Mouse (Mus musculus) v-Abl transformed pro-B cells (cell line): ENCODE results near the gene Taf8.

ENCODE experiments used
- in situ Hi-C, 2 experiments: fragments of 400-800 bp; cut with MboI; formaldehyde crosslinking; loops; one replicate each; pipeline ENCODE4 v1.15.1; 2025; ENCODE audit not compliant: unreplicated experiment in 2 of 2

The Taf8 gene

DNA sequence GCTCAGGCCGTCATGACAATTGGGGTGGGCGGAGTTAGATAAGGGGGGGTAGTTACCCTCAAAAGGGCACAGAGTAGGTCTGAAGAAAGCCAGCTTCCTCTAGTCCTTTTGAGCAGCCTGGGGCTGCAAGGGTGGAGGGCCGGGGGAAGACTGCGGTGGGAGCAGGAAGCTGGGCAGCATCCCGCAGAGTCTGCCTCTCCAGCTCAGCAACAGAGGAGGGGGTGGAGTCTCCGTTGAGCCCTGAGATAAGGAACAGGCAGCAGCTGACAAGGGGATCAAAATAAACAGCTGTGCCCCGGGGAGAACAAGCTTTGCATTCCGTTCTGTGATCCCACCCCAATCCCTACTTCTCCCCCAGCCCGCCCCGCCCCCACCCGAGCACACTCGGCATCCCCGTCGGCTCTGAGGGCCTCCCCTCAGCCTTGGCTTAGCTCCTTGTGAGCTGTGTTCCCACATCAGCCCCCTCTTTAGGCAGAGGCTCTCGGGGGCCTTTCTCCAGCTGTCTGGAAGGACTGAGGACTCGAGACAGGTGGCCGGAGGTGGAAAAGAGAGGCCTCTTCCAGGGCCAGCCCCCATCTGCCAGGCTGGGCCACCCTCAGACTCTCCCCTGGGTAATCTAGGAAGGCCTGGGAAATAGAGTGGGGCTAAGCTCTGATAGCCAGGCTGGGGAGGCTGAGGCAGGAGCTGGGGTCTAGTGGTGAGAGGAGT is 19.6 kb upstream of the Taf8 start:
- in situ Hi-C loops: loop anchor here in 1 of 2 experiments (25.0 kb wide), 1 partner anchor 416 kb away; no protein-coding TSS in a partner anchor

GRCm38 (mm10) chr17:47518205-47518604 is 16.1 kb upstream of the Taf8 start:
- in situ Hi-C loops: loop anchor here in 1 of 2 experiments (25.0 kb wide), 1 partner anchor 419 kb away; no protein-coding TSS in a partner anchor

GRCm38 (mm10) chr17:47516232-47516631 is 14.1 kb upstream of the Taf8 start:
- in situ Hi-C loops: loop anchor here in 1 of 2 experiments (25.0 kb wide), 1 partner anchor 421 kb away; no protein-coding TSS in a partner anchor

DNA sequence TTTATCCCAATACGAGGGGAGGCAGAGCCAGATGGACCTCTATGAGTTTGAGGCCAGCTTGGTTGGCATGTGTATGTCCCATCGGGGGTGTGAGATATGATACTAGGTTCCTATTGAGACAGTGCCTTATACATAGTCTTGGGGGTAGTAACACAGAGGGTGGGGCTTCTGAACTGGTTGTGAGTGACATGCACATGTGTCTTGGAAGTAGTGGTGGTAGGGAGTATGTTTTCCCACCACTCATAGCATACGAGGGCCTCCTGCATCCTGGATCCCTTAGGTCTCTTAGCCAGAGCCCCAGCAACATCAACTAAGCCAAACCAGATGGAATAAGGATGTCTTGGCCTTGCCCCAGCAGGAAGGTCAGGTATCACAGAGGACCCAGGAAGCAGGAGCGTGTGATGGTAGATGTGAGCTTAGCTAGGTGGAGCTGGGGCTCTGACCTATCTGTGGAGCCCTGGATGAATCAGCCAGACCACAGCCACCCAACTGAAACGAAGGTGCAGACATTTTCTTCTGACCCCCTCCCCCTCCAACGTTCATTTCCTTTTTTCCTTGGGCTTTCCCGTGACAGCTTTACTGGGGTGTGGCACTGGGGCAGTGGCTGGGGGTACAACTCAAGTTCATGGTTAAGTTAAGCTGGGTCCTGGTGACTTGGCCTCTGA is 13.2 kb upstream of the Taf8 start:
- in situ Hi-C loops: loop anchor here in 1 of 2 experiments (25.0 kb wide), 1 partner anchor 422 kb away; no protein-coding TSS in a partner anchor

DNA sequence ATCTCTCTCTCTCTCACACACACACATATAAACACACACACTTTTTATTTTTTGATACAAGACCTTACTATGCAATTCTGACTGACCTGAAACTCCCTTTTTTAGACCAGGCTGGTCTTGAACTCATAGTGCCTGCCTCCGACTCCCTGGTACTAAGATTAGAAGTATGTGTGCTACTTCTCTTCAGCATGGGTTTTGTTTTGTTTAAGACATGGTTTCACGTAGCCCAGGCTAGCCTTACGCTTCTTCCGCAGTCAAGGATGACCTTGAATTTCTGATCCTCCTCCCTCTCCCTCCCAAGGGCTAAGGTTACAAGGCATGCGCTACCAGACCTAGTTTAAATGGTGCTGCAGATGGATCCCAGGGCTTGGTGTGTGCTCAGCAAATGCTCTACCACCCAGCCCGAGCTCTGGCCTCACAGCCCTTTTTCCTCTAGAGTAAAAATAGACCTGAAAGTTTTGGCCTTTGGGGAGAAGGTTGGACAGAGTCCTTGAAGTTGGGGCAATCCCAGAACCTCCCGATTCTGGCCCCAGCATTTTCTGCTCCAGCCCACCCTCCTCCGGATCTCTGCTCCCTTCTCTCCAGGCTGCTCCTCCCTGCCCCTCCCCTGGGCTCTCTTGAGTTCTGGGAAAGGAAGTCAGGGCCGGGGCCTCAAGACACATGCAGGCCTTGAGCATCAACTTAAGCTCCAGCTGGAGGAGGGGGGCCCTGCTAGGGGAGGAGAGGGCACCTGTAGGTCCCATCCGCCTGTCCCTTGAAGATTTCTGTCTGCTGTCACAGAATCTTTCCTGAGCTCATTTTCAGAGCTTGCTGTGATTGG is 11.1 kb upstream of the Taf8 start:
- in situ Hi-C loops: loop anchor here (5.0 to 25.0 kb wide), 3 partner anchors 44 to 424 kb away; no protein-coding TSS in a partner anchor

- in situ Hi-C loops: loop anchor here (5.0 to 25.0 kb wide), 3 partner anchors 46 to 426 kb away; no protein-coding TSS in a partner anchor
Observed at GRCm38 (mm10) chr17:47511111-47512020, 9.3 kb upstream of the Taf8 start.

GRCm38 (mm10) chr17:47509031-47509705 is 7.1 kb upstream of the Taf8 start:
- in situ Hi-C loops: loop anchor here (5.0 to 25.0 kb wide), 4 partner anchors 98 to 428 kb away; partner anchors contain the start of genes Frs3 (in 1 of the 2), Gm21981 (in 1 of the 2), Prickle4 (in 1 of the 2) and Tomm6 (in 1 of the 2)

- in situ Hi-C loops: loop anchor here (5.0 to 25.0 kb wide), 4 partner anchors 99 to 429 kb away; partner anchors contain the start of genes Frs3 (in 1 of the 2), Gm21981 (in 1 of the 2), Prickle4 (in 1 of the 2) and Tomm6 (in 1 of the 2)
Observed at GRCm38 (mm10) chr17:47508012-47508608, 6.0 kb upstream of the Taf8 start.

DNA sequence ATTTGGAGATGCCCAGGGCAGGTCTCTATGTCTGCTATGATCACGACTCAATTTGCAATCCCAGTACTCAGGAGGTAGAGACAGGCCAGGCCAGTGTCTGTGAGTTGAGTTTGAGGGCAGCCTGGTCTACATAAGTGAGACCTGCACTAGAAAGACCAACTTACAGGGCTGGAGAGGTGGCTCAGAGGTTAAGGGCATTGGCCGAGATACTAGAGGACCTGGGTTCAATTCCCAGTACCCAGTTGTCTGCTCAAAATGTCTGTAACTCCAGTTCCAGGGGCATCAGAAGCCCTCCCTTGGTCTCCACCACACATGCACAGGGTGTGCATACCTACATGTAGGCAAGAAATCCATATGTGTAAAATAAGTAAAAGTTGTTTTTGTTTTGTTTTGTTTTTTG is 5.4 kb upstream of the Taf8 start:
- in situ Hi-C loops: loop anchor here (5.0 to 25.0 kb wide), 4 partner anchors 100 to 430 kb away; partner anchors contain the start of genes Frs3 (in 1 of the 2), Gm21981 (in 1 of the 2), Prickle4 (in 1 of the 2) and Tomm6 (in 1 of the 2)

GRCm38 (mm10) chr17:47506697-47507096 is 4.6 kb upstream of the Taf8 start:
- in situ Hi-C loops: loop anchor here (5.0 to 25.0 kb wide), 4 partner anchors 101 to 431 kb away; partner anchors contain the start of genes Frs3 (in 1 of the 2), Gm21981 (in 1 of the 2), Prickle4 (in 1 of the 2) and Tomm6 (in 1 of the 2)

DNA sequence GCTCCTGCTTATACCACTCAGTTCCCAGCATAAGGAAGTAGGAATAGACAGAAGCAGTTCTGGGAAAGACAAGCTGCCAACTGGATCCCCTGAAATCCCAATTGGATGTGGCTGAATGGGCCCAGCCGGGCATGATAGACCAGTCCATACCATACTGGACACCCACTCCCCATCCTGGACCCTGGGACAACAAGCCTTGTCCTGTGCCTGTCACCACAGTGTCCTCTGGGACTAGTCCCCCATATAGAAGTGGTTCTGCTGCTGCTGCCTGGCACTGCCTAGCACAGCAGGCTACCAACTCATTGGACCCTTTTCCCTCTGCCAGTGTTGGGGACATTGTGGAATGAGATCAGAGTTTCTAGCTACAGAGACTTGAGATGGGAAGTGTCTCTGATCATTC is 4.0 kb upstream of the Taf8 start:
- in situ Hi-C loops: loop anchor here (5.0 to 25.0 kb wide), 4 partner anchors 101 to 431 kb away; partner anchors contain the start of genes Frs3 (in 1 of the 2), Gm21981 (in 1 of the 2), Prickle4 (in 1 of the 2) and Tomm6 (in 1 of the 2)

GRCm38 (mm10) chr17:47505566-47505965 is 3.5 kb upstream of the Taf8 start:
- in situ Hi-C loops: loop anchor here (5.0 to 25.0 kb wide), 4 partner anchors 102 to 432 kb away; partner anchors contain the start of genes Frs3 (in 1 of the 2), Gm21981 (in 1 of the 2), Prickle4 (in 1 of the 2) and Tomm6 (in 1 of the 2)

DNA sequence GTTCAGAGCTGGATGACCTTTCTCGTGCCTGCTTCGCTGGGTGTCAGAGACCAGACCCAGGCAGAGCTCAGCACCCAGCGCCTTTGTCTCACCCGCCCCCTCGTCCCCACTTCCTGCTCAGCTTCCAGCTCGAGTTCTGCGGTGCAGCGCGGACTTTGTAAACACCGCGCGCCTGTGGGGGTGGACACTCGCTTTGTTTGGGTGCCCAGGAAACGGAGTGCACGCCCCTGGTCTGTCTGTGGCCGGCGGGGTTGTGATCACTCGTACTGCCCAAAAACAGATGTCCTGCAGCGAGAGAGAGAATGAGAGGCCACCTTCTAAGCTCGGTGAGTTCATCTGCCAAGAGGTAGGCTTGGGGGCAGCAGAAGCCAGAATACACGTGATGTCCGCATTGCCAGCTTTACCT is 2.9 kb upstream of the Taf8 start, which contains the start of gene Ccnd3:
Gene Ccnd3 (plus strand): TSS at position 111 of the 406 bp plus-strand sequence.
- in situ Hi-C loops: loop anchor here (5.0 to 25.0 kb wide), 4 partner anchors 102 to 432 kb away; partner anchors contain the start of genes Frs3 (in 1 of the 2), Gm21981 (in 1 of the 2), Prickle4 (in 1 of the 2) and Tomm6 (in 1 of the 2)

DNA sequence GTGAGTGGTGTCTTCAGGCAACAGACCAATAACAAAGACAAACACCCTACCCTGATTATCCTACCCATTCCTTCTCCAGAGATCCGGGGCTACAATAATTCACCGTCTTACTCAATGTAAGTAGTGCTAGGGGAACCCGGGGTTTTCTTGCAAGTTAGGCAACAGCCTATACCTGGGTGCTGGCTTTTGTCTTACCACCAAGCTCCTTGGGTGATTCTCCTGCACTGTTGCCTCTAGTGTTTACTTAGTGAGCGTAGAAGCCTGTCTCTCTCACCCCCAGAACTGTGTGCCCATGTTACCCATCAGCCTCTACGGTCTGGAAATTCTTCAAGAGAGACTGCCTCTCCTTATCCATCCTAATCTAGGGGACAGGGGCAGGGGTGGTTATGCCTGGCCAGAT is 2.1 kb upstream of the Taf8 start:
- in situ Hi-C loops: loop anchor here (10.0 to 25.0 kb wide), 2 partner anchors 181 to 433 kb away; partner anchors contain the start of genes Frs3 (in 1 of the 2) and Tomm6 (in 1 of the 2)

GRCm38 (mm10) chr17:47503689-47504088 is 1.6 kb upstream of the Taf8 start:
- in situ Hi-C loops: loop anchor here (10.0 to 25.0 kb wide), 2 partner anchors 181 to 434 kb away; partner anchors contain the start of genes Frs3 (in 1 of the 2) and Tomm6 (in 1 of the 2)

DNA sequence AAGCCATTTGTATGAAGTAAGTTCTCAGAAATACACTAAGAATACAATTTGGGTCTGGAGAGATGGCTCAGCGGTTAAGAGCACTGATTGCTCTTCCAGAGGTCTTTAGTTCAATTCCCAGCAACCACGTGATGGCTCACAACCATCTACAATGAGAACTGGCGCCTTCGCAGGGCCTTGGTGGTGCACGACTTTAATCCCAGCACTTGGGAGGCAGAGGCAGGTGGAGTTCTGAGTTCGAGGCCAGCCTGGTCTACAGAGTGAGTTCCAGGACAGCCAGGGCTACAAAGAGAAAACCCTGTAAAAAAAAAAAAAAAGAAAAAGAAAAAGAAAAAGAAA is 584 bp upstream of the Taf8 start:
- in situ Hi-C loops: loop anchor here (10.0 to 25.0 kb wide), 2 partner anchors 182 to 435 kb away; partner anchors contain the start of genes Frs3 (in 1 of the 2) and Tomm6 (in 1 of the 2)

DNA sequence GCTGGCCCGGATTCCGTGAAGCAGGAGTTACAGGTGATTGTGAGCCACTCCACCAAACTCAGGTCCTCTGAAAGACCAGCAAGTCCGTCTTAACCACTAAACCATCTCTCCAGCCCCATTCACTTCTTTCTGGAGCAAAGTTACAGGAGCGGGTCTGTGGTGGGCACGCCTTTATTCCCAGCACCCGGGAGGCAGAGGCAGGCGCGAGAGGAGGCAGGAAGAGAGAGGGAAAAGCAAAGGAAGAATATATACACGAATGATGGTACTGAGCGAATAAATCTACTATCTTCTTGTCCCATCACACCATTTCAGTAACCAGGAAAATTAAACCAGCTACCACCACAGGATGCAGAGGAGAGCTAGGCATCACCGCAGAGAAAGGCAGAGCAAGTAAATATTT is 561 bp downstream of the Taf8 start:
- in situ Hi-C loops: loop anchor here (10.0 to 25.0 kb wide), 2 partner anchors 183 to 436 kb away; partner anchors contain the start of genes Frs3 (in 1 of the 2) and Tomm6 (in 1 of the 2)
